Mouse (Mus musculus): Measurements from ENCODE around the gene Fmo4. TPM values are rescaled to one million over a fixed set of nuclear protein-coding genes. Genes with fewer than 3 reads are reported as not detected.
"Not testable (repeated sequence)": the region's sequence is repeated elsewhere in the genome, so short reads cannot be mapped to it uniquely, and the experiment has no call there.

Gene Fmo4
- total RNA-seq, 1 experiment from 2014 or later, result 0.70 TPM

DNA sequence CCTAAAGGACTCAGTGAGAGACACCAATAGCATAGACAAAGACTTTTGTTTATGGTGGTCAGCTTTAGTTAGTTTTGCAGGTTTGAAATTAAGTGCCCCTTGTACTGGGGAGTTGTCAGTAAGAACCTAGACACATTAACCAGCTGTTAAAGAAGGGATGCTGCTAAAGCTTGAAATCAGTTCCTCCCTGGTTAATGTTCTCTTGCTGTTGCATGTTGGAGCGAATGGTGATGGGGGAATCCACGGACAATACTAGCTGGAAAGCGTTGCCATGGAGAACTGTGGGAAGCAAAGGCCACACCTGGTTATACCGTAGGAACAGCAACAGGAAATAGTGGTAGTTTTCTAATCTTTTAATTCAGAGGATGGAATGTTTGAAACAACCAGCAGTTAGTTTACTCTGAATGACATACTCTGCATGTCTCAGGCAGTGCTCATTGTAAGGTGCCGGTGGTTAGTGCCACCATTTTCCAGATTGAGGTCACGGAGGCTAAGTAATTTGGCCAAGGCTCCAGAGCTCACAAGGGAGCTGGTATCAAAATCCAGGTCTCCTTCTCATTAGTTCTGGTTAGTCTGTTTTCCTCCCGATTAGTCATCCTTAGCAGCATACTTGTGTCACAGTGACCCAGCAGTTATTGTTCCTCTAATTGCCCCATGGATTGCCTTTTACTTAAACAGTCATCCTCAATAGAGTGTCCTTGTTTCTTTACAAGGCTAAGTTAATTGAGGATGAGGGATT lies 21.3 kb downstream of the Fmo4 start:
- no peak for DNase-seq

DNA sequence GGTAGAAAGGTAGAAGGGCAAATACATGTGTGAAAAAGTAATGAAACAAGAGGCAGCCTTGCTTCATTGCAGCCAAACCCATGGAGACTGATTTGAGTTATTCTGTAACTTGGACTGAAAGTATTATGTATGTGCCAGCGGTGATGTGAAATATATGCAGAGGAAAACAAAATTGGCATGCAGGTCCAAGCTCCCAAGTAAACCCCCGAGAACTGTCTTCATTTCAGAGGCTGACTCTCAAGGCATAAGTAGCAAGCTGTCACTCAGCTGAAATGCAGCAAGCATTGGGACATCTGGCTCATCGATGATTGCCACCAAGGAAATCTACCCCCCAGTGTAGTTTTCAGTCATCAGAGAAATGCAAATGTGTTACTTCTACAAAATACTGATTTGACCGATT lies 28.6 kb downstream of the Fmo4 start:
- no peak for DNase-seq

DNA sequence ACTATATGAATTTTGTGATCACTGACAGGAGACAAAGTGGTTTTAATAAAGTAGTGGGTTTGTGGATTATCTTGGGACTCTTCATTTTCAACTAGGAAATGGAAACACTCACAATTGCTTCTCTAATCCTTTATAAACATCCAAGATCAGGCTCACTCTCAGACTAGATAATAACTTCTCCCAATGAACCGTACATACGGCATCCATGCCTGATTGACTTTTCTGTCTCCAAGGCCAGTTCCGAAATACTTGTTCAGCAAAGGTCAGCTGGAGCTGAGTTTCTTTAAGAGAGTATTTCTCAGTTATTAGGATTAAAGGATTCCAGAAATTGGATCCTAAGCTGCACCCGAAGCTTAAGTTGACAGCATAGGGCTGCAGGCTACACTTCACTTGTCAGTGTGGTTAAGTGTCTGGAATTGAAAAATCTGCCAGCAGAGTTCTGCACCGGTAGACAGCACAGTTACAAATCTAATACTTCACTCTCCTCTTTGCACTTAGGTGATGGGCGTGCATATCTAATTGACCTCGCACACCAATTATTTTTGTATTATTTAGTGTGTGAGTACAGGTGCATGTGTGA lies 30.0 kb downstream of the Fmo4 start:
- no peak for DNase-seq

DNA sequence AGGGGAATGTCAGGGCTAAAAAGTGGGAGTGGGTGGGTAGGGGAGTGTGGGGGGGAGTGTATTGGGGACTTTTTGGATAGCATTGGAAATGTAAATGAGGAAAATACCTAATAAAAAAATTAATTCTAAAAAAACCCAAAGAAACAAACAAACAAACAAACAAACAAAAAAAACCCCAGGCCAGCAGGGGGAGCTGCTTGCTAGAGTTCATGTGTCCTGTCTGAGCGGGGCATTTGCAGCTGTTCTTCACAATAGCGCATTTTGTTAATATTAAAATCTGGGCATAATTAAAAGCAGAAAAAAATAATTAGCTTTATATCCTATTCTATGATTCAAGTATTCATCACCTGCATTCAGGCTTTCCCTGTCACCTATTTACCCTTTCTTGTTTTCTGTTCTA lies 32.7 kb downstream of the Fmo4 start:
- DNase-seq, result not testable (repeated sequence)

DNA sequence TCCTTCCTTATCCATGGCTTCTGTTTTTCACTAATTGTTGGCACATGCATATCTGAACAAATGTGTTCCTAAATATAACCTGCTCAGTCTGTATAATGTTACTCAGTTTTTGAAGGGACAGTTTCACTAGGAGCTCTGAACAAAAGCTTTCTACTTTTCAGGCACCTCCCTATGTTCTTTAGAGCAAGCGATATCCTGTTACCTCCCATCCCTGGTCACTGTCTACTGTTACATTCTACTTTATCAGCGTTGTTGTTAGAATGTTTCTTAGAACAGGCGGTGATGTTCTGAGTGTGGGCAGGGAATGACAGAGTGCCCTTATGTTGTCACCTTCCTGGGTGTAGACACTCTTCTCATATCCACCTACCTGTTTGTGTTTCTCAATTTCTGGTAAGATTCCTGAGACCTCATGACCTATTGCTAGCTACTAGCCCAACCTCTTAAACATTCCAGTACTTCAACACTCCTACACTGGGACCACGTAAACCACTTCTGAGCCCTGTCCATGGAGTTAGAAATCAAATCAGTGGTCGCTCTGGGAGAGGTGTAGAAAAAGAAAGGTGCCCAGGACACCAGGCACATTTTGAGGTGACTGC lies 35.7 kb downstream of the Fmo4 start:
- DNase-seq, result no peak

GRCm38 (mm10) chr1:162773661-162774060 lies 40.1 kb downstream of the Fmo4 start:
- no peak for DNase-seq

- DNase-seq, result no peak
Observed at GRCm38 (mm10) chr1:162771617-162772360, 42.0 kb downstream of the Fmo4 start.

GRCm38 (mm10) chr1:162752009-162752408 lies 61.8 kb downstream of the Fmo4 start:
- DNase-seq, result no peak

DNA sequence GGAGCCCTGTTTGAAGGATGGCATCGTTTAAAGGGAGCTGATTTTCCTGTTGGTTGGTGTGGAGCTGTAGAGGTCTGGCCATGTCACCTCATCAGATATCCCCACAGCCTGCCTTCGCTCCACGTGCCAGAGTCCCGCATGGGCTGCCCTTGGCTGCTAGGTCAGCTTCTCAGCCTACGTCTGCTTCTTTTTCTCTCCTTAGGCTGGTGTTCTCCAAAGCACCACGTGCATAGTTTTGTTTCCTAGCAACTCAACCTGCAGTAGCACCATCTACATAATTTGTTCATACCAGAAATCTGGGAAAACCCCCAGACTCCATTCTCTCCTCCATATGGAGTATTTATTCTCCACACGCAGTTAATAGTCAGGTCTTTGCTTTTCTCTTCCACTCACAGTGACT lies 64.2 kb downstream of the Fmo4 start:
- no peak for DNase-seq

- no peak for DNase-seq
Observed at GRCm38 (mm10) chr1:162748761-162749160, 65.0 kb downstream of the Fmo4 start.

Other genes with a start within 250 kb of the Fmo4 start
- gene Vamp4, start 243.5 kb downstream of the Fmo4 start, total RNA-seq (2021), result 38.0 and 38.6 TPM in 2 replicates
- 1.2 and 1.9 TPM in 2 replicates for gene Myoc, start 174.8 kb downstream of the Fmo4 start, total RNA-seq (2021)
- gene Myocos, start 155.8 kb downstream of the Fmo4 start, total RNA-seq (2021), result not detected in 2 replicates
- gene Prrc2c, start 73.4 kb downstream of the Fmo4 start, total RNA-seq (2021), result 139 and 183 TPM in 2 replicates
- gene Fmo1, start 52.6 kb upstream of the Fmo4 start, total RNA-seq (2021), result 245 and 265 TPM in 2 replicates
- gene Fmo2, start 84.8 kb upstream of the Fmo4 start, total RNA-seq (2021), result 20.9 and 31.5 TPM in 2 replicates
- gene Fmo6, start 123.5 kb upstream of the Fmo4 start, total RNA-seq (2021), result not detected in 2 replicates
- gene Fmo3, start 170.6 kb upstream of the Fmo4 start, total RNA-seq (2021), result 0.76 TPM in 1 of 2 replicates, not detected in the other